Mouse (Mus musculus) right cerebral cortex, postnatal 25 days (tissue): ENCODE measurements around the gene Dnali1.

Experiments used
- DNase-seq: peaks from one replicate; pipeline ENCODE4 v3.0.0; 2022

Dnali1 gene

GRCm38 (mm10) chr4:125029891-125030614 is 35.5 kb downstream of the Dnali1 start:
- peak; percentile 92 for DNase-seq

DNA sequence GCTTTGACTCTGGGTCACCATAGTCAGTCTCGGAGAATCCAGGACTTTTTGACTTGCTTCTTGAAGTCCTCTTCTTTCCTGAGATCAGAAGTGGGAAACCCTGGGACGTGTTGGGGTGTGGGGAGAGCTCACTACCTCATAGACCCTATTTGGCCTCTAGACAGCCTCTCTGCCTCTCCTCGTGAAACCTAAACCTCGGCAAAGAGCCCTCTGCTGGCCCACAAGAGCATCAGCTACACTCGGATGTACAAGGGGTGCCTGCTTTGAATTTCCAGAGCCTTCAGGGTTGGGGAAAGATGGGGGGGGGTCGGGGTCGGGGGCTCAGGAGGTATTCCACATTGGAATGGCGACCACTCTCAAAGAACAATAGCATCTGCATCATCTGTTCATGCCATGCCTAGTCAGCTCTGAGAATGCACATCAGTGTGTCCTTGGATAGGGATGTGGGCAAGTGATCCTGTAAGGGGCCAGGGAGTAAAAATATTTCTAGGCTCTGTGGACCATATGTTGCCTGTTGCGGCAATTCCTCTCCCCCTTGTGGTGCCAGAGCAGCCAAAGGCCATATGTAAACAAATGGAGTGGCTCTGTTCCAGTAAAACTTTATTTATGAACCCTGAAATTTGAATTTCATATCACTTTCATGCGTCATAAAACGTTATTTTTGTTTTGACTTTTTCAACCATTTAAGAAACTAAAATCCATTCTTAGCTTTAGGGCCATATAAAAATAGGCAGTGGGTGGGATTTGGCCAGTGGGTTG is 44.5 kb downstream of the Dnali1 start:
- DNase-seq, result no peak

- no peak for DNase-seq
These were observed 48.1 kb downstream of the Dnali1 start for GRCm38 (mm10) chr4:125017431-125017830.

- DNase-seq, result no peak
These were observed 49.5 kb downstream of the Dnali1 start, which contains the start of gene Gnl2 for GRCm38 (mm10) chr4:125015806-125016635. Gnl2 (plus strand) TSS chr4:125016585.

DNA sequence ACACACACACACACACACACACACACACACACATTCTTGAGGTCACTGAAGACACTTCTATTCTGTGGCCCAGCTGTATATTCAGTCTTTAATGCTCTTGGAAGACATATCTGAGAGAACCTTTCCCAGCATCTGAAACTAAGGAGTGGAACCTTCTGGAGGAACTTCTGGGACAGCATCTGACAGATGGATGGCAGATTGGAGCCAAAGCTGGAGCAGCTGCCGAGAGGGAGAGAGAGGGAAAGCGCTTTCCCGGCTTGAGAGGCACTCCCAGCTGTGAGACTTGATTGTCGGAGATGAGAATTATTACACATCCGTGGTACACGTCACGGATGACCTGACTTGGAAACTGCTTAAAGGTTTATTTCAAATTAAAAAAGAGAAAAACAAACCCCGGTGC is 56.8 kb downstream of the Dnali1 start:
- no peak for DNase-seq

DNA sequence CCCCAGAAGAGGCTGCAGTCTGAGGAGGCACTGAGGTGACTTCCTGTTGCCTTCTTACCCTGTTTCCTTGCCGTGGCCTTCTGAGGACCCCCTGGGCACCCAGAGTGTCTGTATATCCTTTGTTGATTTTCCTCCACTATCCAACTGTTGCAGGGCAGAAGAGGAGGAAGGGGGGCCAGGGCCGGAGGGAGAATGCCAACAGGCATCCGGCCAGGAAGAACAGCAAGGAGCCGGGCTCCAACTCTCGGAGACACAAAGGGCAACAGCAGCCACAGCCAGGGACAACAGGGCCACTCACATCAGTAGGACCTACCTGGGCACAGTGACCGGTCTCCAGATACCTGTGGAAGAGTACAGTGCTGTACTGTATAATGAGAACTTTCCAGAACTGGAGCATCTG is 57.3 kb downstream of the Dnali1 start:
- no peak for DNase-seq

DNA sequence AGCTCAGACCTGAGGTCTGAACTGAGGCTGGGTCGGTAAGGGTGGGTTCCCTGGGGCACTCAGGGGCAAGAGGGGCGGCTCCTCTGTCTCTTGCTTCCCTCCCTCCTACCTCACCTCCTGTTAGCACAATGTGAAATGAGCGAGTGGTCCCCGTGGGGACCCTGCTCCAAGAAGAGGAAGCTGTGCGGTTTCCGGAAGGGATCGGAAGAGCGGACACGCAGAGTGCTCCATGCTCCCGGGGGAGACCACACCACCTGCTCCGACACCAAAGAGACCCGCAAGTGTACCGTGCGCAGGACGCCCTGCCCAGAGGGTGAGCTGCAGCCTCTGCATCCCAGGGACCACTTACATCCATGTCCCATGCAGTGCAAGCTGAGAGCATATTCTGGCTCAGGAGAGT is 58.0 kb downstream of the Dnali1 start:
- DNase-seq, result no peak
